Mouse (Mus musculus): ENCODE measurements around the gene Folr1.

The Folr1 gene

GRCm38 (mm10) chr7:101870629-101871028, at the start of gene Folr1:
TSS of gene Folr1 (minus strand) at chr7:101870788.
- DNase-seq (ENCODE audit: low read depth, low spot score): no peak

- no peak for DNase-seq (ENCODE audit: low read depth, low spot score)
These were observed 47.5 kb upstream of the Folr1 start for GRCm38 (mm10) chr7:101918071-101918470.

GRCm38 (mm10) chr7:101911982-101912381, 41.4 kb upstream of the Folr1 start:
- no peak for DNase-seq (ENCODE audit: low read depth, low spot score)

- DNase-seq (ENCODE audit: low read depth, low spot score): no peak
These were observed 39.5 kb upstream of the Folr1 start for GRCm38 (mm10) chr7:101910138-101910537.

- no peak for DNase-seq (ENCODE audit: low read depth, low spot score)
These were observed 37.8 kb upstream of the Folr1 start for GRCm38 (mm10) chr7:101908367-101908766.

GRCm38 (mm10) chr7:101906696-101907095, 36.1 kb upstream of the Folr1 start:
- no peak for DNase-seq (ENCODE audit: low read depth, low spot score)

GRCm38 (mm10) chr7:101906287-101906681, 35.7 kb upstream of the Folr1 start, which contains the start of gene Tomt:
TSS of gene Tomt (minus strand) at chr7:101906359.
- DNase-seq (ENCODE audit: low read depth, low spot score): no peak

- peak; percentile 98 for DNase-seq (ENCODE audit: low read depth, low spot score)
These were observed 35.1 kb upstream of the Folr1 start, which contains the start of gene Lamtor1 for GRCm38 (mm10) chr7:101905561-101906286. TSS of gene Lamtor1 (plus strand) at chr7:101905904.

- DNase-seq (ENCODE audit: low read depth, low spot score): no peak
These were observed 32.3 kb upstream of the Folr1 start for GRCm38 (mm10) chr7:101902846-101903245.

GRCm38 (mm10) chr7:101901969-101902368, 31.4 kb upstream of the Folr1 start:
- no peak for DNase-seq (ENCODE audit: low read depth, low spot score)

GRCm38 (mm10) chr7:101900331-101901097, 29.9 kb upstream of the Folr1 start:
- DNase-seq (ENCODE audit: low read depth, low spot score): no peak

GRCm38 (mm10) chr7:101896104-101897066, 25.8 kb upstream of the Folr1 start:
- DNase-seq (ENCODE audit: low read depth, low spot score): peak; percentile 97

GRCm38 (mm10) chr7:101895695-101896094, 25.1 kb upstream of the Folr1 start:
- DNase-seq (ENCODE audit: low read depth, low spot score): no peak

GRCm38 (mm10) chr7:101888460-101888859, 17.9 kb upstream of the Folr1 start:
- DNase-seq (ENCODE audit: low read depth, low spot score): no peak

GRCm38 (mm10) chr7:101886274-101886673, 15.7 kb upstream of the Folr1 start:
- no peak for DNase-seq (ENCODE audit: low read depth, low spot score)

GRCm38 (mm10) chr7:101884160-101884559, 13.6 kb upstream of the Folr1 start:
- no peak for DNase-seq (ENCODE audit: low read depth, low spot score)

GRCm38 (mm10) chr7:101882413-101883154, 12.0 kb upstream of the Folr1 start:
- DNase-seq (ENCODE audit: low read depth, low spot score): no peak

- no peak for DNase-seq (ENCODE audit: low read depth, low spot score)
These were observed 10.3 kb upstream of the Folr1 start for GRCm38 (mm10) chr7:101880855-101881254.

- DNase-seq (ENCODE audit: low read depth, low spot score): no peak
These were observed 5.4 kb upstream of the Folr1 start for GRCm38 (mm10) chr7:101875978-101876377.

GRCm38 (mm10) chr7:101871296-101871695, 708 bp upstream of the Folr1 start:
- no peak for DNase-seq (ENCODE audit: low read depth, low spot score)

GRCm38 (mm10) chr7:101869163-101869500, 1.5 kb downstream of the Folr1 start:
- no peak for DNase-seq (ENCODE audit: low read depth, low spot score)
